Mouse (Mus musculus): ENCODE measurements around the gene Grip1.

GRCm38 (mm10) chr10:119573134-119573533, 119.5 kb downstream of the Grip1 start:
- TF ChIP-seq CTCF (IDR thresholded peaks at IDR 0.05; ENCODE audit: low read depth) (no peak), EP300 (IDR thresholded peaks at IDR 0.05; ENCODE audit: low read depth) (no peak)

All from heart, postnatal 0 days (tissue).